Mouse (Mus musculus): ENCODE measurements at regions not wholly inside any gene's neighbourhood (a gene's known extent, or its start where the extent isn't known, plus 50 kb on each side); places are given as distances from the start of the nearest gene placed in this dataset.

DNA sequence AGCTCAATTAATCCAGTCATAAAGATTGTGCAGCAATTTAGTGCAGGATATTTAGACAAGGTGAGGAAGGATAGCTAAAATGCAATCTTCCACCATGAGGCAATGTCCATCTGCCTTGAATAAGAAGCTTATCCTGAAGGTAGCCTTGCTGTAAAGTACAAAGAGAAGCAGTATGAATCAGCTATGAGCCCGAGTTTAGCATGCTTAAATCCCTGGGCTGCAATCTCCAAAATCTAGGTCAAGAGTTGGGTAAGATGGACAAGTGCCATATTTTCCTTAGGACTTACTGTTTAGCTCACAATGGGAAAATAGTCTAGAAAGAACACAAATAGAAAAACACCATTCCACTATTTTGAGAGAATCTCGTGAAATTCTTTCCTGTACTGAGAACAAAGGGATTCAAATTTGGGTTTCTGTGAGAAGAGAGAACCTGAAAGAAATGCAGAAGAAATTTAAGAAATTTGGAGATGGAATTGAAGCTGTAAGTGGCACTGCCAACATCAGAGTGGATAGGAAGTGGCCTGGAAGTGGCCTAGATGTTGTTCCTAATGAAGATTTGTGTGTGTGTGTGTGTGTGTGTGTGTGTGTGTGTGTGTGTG is 449.9 kb downstream of the Tns3 start:
- peak overlapping the region; percentile 72 for H3K27ac ChIP-seq
- no peak for DNase-seq
- no peak overlapping the region for H3K4me3 ChIP-seq
- no peak for TF ChIP-seq CTCF (IDR thresholded peaks at IDR 0.05)
- intact Hi-C loops (cut with DNase I) = no loop called here

DNA sequence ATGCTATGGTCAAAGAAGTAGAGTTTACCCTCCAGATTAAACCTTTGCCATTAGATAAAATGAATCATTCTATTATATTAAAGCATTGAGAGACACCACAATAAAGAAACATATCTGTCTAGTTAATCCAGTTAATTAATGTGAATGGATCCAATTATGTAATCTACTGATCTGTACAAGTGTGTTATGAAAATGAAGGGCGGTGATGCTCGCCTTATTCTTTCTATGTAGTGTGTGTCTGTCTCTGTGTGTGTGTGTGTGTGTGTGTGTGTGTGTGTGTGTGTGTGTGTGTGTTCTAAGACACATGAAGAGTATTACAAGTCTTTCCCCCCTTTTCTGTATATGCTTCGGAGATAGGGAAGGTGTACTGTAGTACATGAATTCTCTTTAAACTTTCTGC is 451.2 kb downstream of the Tns3 start:
- DNase-seq = no peak
- no peak for TF ChIP-seq CTCF (IDR thresholded peaks at IDR 0.05)
- intact Hi-C loops (cut with DNase I) = no loop called here
- Histone ChIP-seq H3K4me3 (no peak overlapping the region), H3K27ac (no peak overlapping the region)

DNA sequence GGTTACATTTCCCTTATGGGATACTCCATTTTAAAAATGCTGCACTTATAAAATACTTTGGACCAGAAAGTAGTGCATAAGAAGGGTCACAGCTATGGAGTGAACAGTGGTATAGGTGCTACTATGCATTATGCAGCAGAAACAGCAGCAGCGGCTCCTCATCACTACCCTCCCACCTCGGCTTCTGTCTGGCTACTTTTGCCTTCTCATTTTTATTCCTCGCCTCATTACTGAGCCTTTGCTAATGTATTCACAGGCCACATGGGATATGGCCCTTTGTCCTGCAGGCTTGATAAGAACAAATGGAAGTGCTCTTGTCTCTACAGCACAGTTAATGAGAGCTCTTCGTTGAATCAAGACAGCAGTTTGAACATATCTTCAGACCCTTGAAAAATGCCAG is 451.6 kb downstream of the Tns3 start:
- TF ChIP-seq CTCF (IDR thresholded peaks at IDR 0.05) = no peak
- intact Hi-C loops (cut with DNase I) = no loop called here

DNA sequence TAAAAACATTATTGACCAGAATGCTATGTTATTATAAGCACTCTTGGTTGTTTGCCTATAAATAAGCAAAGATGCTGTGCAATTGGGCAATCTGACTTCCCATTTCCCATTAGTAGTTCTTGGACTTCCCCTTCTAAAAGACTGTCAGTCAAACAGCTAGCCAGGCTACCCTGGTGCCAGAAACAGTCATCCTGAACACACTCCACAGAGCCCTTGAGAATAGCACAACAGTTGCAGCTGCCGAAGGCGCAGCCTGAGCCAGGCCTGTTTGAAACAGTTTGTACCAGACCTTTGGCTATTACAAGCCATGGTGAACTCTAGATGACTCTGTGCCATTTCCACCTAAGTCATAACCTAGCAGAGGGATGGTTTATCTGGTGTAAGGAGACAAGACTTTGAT is 455.3 kb downstream of the Tns3 start:
- Histone ChIP-seq H3K4me3 (no peak overlapping the region), H3K27ac (peak overlapping the region; percentile 28)
- intact Hi-C loops (cut with DNase I) = no loop called here
- TF ChIP-seq CTCF (IDR thresholded peaks at IDR 0.05) = no peak
- peak; percentile 69 for DNase-seq

More for the DNA sequence above, 451.6 kb downstream of the Tns3 start:
- DNase-seq = no peak
- Histone ChIP-seq H3K4me3 (no peak overlapping the region), H3K27ac (no peak overlapping the region)

DNA sequence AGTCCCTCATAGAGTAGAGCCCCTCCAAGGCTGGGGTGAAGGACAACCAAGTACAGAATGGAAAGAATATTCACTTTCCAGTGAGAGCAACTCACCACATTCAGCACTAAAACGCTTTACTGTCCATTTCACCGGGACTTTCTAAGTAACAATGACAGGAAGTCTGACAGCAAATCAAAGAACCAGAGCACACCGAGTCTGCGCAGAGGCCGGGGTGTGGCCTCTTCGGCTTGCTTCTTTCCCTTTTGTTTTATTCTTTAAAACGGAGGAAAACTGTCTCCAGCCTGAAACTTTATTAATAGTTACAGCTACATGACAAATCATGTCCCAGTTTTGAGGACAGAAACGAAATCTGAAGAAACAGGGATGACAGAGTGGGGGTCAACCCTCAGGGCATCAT is 465.0 kb downstream of the Tns3 start:
- peak overlapping the region; percentile 83 for H3K27ac ChIP-seq
- peak; percentile 31 for DNase-seq
- intact Hi-C loops (cut with DNase I) = no loop called here
- H3K4me3 ChIP-seq = peak overlapping the region; percentile 55
- no peak for TF ChIP-seq CTCF (IDR thresholded peaks at IDR 0.05)

Measured in gastrocnemius, adult 2 months (tissue).